Mouse (Mus musculus) spleen, adult 12 weeks (tissue): ENCODE data around the gene Gm7073.
A peak's percentile ranks its signal among the peaks of the same experiment; 100 is the strongest.

ENCODE experiments used
- DNase-seq: peaks from one replicate; pipeline ENCODE4 v3.0.0; 2022; ENCODE audit warnings: low spot score

Gm7073 gene

GRCm38 (mm10) chrX:60539149-60539548, at the start of gene Gm7073:
Gm7073 (minus strand) TSS chrX:60539249.
- DNase-seq: no peak

GRCm38 (mm10) chrX:60570539-60570938, 31.5 kb upstream of the Gm7073 start:
- no peak for DNase-seq

GRCm38 (mm10) chrX:60569047-60569446, 30.0 kb upstream of the Gm7073 start:
- DNase-seq: no peak

- no peak for DNase-seq
Observed at GRCm38 (mm10) chrX:60555242-60555641, 16.2 kb upstream of the Gm7073 start.

GRCm38 (mm10) chrX:60547444-60548304, 8.6 kb upstream of the Gm7073 start:
- DNase-seq: no peak

- no peak for DNase-seq
Observed at GRCm38 (mm10) chrX:60547098-60547443, 8.0 kb upstream of the Gm7073 start.

GRCm38 (mm10) chrX:60545906-60546305, 6.9 kb upstream of the Gm7073 start:
- DNase-seq: no peak

GRCm38 (mm10) chrX:60545444-60545843, 6.4 kb upstream of the Gm7073 start:
- no peak for DNase-seq

GRCm38 (mm10) chrX:60544098-60544497, 5.0 kb upstream of the Gm7073 start:
- DNase-seq: no peak

GRCm38 (mm10) chrX:60542901-60543300, 3.9 kb upstream of the Gm7073 start:
- DNase-seq: no peak

- DNase-seq: no peak
Observed at GRCm38 (mm10) chrX:60503995-60504394, 35.1 kb downstream of the Gm7073 start.

GRCm38 (mm10) chrX:60497750-60498149, 41.3 kb downstream of the Gm7073 start:
- DNase-seq: no peak

- DNase-seq: no peak
Observed at GRCm38 (mm10) chrX:60495308-60495707, 43.7 kb downstream of the Gm7073 start.

- no peak for DNase-seq
Observed at GRCm38 (mm10) chrX:60463786-60464185, 75.3 kb downstream of the Gm7073 start.

- no peak for DNase-seq
Observed at GRCm38 (mm10) chrX:60414563-60415111, 124.4 kb downstream of the Gm7073 start.

GRCm38 (mm10) chrX:60405681-60406080, 133.4 kb downstream of the Gm7073 start:
- no peak for DNase-seq

GRCm38 (mm10) chrX:60404668-60405044, 134.4 kb downstream of the Gm7073 start:
- peak; percentile 78 for DNase-seq

GRCm38 (mm10) chrX:60403764-60404667, 135.0 kb downstream of the Gm7073 start:
- DNase-seq: peak; percentile 51

GRCm38 (mm10) chrX:60403062-60403763, 135.8 kb downstream of the Gm7073 start:
- DNase-seq: peak; percentile 11

GRCm38 (mm10) chrX:60394292-60394691, 144.8 kb downstream of the Gm7073 start:
- DNase-seq: no peak

GRCm38 (mm10) chrX:60386852-60387251, 152.2 kb downstream of the Gm7073 start:
- DNase-seq: no peak
